Mouse (Mus musculus) ovary, postnatal 36 days (tissue): ENCODE data around the gene Nomo1.
A peak's percentile ranks its signal among the peaks of the same experiment; 100 is the strongest.

Source experiments
- DNase-seq: peaks from one replicate; pipeline ENCODE4 v3.0.0; 2022; ENCODE audit warnings: low spot score, mixed read lengths

Nomo1 gene

DNA sequence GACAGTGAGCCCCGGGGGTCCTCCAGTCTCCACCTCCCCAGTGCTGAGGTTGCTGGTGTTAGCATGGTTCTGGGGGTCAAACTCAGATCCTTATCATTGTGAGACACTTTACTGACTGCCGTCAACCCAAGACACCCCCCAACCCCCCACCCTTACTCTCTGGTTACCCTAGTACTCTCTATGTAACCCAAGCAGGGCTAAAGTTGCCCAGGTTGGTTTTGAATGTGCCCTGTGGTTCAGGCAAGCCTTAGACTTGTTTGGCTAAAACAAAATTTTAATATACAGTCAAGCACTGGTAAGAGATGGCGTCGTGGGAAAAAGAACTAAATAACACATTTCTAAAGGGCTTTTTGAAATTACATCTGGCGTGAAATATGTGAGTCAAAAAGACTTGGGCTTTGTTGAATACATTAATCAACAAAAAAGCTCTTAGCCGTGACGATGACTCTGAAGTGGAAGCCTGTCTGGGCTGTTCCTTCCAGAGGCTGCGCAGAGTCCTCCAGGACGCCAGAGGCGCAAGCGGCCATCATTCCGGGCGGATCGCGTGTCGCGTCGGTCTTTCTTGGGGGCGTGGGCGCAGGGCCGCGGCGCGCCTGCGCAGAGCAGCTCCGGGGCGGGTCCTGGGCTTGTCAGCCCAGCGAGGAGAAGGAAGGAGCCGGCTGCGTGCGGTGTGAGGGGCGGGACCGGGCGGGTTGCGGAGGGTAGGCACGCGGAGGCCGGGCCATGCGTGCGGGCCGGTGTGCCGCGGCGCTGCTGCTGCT, at the start of gene Nomo1:
TSS of gene Nomo1 (plus strand) at position 590 of the 761 bp plus-strand sequence.
- peak; percentile 97 for DNase-seq

DNA sequence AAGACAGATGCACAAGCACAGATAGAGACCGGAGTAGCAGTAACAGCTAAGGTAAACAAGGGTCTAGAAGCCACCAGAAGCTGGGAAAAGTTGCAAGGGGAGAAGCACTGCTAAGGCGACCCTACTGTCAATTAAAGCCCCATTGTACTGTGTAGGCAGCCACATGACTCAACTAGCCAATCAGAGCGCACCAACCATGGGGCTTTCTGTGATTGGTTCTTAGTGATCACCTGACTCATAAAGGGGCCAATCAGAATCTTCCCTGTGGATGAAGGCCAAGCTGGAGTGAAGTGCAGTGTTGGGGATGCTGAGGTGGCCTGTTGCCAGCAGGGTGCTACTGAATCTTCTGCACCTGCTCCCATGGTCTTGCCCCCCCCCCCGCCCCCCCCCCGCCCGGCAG, 46.6 kb upstream of the Nomo1 start:
- no peak for DNase-seq

DNA sequence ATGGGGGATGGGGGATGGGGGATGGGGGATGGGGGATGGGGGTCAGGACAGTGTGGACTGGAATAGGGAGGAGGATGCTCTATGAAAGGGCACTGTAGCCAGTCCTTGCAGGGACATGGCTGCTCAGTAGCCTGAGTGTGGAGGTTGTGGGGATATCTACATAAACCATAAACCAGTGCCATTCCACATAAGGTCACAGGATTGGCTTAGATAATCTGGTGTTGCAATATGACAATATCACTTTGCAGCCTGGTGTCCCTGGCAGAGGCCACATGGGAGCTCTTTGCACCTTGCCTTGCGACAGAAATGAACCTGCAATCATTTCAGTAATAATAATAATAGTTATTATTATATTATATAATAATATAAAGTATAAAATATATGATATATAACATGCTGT, 45.2 kb upstream of the Nomo1 start:
- no peak for DNase-seq

DNA sequence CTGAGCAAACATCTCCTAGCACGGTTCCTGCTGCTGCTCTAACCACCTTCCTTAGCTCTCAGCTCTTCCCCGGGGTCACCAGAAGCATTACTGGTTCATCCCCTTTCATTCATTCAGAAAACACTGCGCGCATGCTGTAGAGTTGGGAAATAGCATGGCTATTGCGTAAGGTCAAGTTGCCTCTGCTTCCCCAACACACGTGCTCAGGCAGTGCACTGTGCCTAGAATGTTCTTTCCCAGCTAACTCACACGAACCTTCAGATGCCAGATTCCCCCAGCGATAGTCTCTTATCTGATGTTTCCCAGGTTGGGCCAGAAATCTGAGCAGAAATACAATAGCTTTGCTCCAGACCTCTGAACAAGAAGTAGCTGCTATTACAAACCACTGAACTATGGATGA, 41.0 kb upstream of the Nomo1 start:
- no peak for DNase-seq

DNA sequence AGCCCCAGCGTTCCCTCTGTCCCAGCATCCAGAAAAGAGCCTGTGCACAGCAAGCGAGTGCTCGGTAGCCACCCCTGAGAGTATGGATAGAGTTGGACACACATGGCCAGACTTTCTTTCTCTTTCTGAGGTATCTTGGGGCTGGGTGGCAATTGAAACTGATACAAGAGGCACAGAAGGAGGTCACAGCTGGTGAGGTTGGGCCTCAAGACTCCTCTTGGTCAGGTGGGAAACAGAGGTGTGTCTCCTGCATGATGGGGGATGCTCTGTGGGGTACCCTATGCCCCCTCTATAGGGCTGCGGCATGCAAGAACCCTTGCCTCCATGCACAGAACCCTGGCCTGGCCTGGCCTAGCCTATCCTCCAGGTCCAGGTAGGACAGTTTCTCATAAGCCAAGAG, 32.9 kb upstream of the Nomo1 start:
- DNase-seq: no peak

DNA sequence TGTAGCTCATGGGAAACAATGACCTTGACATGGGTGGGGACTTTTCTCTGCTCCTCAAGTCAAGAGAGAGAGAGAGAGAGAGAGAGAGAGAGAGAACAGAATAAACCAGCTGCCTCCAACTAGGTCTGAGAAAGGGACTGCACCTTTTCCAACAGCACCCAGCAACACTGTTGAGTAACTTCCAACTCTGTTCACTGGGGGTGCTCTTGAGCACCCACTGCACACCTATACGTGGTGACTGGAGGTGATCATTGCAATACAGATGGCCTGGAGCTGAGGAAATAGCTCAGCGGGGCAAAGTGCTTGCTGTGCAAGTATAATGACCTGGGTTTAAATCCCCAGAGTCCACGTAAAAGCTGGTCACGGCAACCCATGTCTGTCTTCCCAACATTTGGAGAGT, 30.8 kb upstream of the Nomo1 start:
- DNase-seq: no peak

DNA sequence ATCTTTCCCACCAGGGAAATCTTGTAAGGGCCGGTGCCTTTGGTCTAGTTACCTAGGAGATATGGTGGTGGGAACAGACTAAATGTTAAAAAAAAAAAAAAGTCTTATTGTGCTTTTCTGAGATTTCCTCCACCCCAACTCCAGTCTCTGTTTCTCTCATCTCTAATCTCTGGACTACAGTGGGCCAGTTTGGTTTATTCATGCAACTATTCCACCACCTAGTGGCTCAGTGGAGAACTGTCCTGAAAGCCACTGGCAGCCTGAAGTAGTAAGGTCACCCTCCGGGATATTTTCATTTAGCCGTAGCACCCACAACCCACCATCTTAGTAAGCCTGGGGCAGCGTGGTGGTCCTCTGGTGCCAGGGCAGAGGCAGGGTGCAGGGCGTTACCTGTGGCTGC, 23.9 kb upstream of the Nomo1 start:
- DNase-seq: peak; percentile 35

DNA sequence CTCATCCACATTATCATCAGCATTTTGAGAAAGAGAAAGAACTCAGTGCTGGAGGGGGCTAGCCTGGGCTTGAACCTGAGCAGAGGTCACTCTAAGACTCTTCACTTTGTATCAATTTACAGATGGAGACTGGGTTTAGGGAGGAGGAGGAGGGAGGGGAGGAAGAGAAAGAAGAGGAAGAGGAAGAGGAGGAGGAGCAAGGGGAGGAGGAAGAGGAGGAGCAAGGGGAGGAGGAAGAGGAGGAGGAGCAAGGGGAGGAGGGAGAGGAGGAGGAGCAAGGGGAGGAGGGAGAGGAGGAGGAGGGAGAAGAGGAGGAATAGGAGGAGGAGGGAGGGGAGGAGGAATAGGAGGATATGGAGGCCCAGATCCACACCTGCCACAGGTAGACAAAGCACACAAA, 21.4 kb upstream of the Nomo1 start:
- no peak for DNase-seq

DNA sequence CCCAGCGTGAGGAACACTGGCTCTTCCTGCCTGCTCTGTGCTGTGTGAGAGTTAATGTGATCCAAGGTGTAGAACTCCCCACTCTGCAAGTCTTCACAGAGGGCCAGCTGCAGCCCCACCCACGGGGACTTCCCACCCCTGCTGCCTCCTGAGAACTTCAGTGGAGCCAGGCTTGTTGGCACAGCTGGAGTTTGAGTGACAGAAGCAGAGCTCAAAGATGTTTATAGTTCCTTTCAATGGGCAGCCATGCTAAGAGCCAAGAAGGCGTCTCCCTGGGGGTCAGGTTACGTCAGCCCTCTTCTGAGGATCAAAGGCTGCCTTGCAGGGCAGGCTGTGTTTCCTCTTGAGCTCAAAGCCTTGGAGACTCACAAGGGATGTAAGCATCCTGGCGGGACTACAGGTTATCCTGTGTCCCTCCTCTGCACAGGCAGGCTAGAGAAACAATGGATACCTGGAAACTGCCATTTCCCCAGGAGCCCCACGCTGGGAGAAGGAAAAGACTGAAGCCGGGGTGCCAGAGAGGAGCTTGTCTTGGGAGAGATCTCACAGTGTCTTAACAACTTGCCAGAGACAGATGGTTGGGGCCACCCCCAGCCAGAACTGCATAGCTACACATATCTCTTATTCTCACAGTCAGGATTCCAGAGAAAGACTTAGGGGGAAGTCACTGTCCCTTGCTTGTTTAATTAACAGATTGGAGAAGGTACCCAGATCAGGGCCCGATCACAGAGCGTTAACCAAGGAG, 20.1 kb upstream of the Nomo1 start:
- DNase-seq: peak; percentile 20

DNA sequence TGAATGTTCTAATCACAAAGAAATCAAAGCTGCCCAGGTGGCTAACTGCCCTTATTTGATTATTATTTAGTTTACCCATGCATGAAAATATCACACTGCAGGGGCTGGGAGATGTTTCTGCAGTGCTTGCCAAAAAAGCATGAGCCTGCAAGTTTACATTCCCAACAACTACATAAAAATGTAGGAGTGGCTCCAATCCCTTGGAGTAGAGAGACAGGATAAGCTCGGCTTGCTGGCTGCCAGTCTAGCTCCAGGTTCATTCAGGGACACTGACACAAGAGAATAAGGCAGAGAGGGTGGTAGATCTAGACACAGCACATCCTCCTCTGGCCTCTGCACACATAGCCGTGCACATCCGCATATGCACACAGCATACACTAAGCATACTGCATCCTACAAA, 13.9 kb upstream of the Nomo1 start:
- DNase-seq: no peak

DNA sequence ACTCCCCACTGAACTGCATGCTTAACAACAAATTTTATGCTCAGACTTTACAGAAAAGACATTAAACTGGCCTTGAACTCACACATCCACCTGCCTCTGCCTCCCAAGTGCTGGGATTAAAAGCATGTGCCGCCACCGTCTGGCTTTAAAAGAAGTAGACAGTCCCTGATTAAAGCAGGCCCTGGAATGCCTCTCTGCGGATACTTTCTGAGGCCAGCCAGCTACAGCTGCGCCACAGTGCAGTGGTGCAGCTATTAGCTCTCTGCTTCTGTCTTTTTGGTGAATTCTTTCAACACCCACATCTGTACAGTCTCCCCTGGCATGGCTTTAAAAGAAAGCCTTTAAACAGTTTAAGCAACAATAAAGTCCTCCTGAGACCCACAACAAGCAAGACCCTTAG, 11.5 kb upstream of the Nomo1 start:
- DNase-seq: no peak

DNA sequence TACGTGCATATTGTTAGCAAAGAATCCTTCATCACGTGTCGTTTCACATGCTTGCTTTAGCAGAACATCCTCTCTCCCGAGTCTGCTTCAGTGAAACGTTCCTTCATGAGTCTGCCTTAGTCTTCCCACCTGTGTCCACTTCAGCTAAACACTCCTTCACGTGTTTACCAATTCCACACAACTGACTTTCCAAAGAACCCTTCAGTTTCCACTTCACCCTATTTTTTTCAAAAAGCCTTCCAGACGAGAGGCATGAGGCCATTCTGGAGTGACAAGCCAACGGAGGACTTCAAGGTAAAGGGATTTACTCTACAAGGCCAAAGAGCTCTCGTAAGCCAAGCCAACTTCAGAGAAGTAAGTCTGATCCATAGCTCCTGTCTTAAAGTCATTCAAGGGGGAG, 8.1 kb upstream of the Nomo1 start:
- no peak for DNase-seq

DNA sequence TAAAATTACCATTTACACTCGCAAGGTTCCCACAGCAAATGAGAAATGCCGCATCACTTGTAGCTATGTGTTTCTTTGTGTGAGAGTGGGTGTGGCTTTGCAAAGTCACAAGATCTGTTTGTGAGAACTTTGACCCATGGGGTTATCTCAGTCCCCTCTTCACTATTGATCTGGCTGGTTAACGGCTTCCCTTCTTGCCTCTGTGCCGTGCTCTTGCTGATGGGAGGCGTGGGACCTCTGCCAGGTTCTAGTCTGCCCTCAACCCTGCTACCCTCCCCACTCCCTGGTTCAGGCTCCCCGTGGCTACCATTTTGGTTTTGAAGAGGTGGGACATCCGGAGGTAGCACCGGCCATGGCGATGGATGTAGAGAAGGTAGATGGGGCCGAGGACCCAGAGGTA, 4.8 kb upstream of the Nomo1 start:
- DNase-seq: no peak

DNA sequence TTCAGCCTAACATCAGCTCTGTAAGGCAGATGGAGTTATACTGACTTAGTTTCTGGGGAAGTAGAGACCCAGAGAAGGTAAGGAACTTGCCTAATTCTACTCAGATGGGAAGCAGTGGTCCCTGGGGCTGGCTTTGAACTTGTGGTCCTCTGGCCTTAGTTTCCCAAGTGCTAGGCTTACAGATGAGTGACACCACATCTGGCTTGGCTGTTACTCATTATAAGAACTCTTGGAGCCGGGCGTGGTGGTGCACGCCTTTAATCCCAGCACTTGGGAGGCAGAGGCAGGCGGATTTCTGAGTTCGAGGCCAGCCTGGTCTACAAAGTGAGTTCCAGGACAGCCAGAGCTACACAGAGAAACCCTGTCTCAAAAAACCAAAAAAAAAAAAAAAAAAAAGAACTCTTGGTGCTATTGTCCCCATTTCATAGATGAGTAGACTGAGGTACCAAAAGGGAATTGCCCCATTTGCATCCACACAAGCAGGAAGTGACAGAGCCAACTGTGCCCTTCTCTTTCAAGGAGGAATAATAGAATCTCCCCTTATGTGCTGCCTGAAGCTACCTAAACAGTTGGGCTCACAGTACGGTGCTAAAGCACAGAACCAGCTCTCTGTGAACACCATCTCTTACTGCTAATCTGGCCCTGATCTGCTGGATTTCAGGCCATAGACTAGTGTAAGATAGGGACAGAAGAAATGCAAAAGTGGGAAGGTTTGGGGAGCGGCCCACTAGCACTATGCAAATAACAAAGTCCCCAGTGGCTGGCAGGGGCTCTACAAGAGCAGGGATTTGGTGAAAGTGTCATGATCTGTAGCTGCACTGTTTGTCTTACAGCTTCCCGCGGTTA, 4.0 kb upstream of the Nomo1 start:
- DNase-seq: no peak

DNA sequence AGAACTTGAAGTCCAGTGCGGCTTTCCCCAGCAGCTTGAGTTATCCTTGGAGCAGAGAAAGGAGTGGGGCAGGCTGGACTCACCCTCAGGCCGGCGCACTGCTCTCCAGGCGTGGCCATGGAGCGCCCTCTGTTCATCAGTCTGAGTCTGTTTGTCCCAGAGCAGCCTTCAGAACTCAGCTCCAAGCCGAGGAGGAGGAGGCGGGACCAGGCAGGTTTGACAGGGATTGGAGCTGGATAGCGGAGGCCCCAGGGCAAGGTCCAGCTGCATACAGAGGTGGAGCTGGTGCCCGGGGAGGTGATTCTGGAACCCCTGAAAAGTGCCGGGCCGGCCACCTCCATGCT, 3.4 kb upstream of the Nomo1 start, which contains the start of gene Abcc6:
TSS of gene Abcc6 (minus strand) at position 158 of the 344 bp plus-strand sequence.
- peak; percentile 29 for DNase-seq

DNA sequence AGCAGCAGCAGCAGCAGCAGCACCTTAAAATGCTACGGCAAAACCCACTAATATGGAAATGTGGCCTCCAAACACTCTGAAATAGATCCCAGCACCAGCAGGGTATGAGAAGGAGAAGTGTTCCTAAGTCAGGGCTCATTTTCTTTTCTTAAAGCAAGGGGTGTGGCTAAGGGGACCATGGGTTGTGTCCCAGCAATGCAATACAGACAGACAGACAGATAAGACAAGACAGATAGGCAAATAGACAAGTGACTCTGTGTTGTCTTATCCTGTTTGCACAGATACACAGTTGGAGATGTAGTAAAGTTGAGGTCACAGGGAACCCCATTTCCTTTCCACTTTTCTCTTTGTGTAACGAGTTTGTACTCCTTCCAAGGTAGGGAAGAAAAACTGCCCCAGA, 2.4 kb upstream of the Nomo1 start:
- DNase-seq: no peak

DNA sequence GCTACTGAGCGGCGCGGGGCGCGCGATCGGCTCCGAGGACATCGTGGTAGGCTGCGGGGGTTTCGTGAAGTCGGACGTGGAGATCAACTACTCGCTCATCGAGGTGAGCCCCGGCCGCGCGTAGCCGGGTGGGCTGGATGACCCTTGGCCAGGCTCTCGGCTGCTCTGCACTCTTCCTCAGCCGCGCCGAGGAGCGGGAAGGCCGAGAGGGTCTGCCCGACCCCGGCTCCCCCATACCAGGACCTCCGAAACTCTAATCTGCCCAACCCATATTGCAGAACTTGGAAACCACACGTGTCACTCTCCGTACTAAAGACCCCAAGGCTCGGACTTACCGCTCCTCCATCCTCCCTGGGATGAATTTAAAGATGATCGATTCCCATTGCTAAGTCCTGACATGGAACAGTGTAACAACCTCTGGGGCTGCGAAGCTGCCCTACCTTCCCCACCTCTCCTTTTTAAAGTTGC, 406 bp downstream of the Nomo1 start:
- no peak for DNase-seq

DNA sequence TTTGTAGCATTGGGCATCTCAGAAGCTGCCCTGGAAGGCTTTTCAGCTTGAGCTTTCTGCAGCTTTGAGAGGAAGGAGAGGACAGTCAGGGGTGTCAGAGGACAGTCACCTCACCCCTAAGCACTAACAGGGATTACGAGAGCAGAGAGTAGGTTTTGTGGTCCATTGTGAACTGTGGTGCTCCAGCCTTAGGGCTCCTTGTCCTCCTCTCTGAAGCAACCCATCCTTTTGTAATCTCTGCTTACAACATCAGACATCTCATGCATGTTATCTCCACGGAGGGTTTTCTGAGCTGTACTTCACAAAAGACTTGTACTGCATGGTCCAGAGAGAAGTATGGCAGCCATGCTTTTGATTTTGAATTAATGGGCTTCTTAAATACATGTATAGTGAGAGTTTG, 1.5 kb downstream of the Nomo1 start:
- DNase-seq: no peak

DNA sequence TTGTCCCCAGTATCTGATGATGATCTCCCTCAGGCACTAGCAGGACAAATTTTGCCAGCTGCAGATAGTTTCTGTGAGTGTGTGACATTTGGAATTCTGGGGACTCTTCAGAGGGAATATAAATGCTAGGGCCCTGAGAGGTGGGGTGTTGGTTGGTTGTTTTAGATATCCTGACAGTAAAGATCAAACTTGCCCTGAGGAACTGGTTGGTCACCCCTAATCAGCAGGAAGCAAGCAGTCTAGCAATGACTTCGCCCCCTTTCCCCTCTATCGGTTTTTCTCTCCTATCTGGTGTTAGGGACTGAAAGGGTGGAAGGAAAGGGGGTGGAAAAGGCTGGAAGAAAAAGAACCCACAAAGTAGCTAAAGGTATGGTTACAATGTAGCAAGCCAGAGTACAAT, 2.0 kb downstream of the Nomo1 start:
- no peak for DNase-seq

DNA sequence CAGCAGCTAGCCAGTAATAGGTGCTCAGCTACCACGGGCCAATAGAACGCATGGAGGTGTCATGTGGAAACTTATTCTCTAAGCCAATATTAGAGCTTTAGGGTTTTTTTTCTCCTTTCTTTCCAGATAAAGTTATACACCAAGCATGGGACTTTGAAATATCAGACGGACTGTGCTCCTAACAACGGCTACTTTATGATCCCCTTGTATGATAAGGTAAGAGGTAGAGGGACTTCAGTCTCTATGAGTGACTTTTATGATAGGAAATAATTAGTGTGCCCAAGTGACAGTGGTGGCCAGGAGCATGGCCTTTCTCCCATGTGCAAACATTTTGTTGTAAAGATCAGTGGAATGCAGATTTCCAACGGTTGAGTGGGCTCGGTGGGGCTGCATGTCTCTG, 3.9 kb downstream of the Nomo1 start:
- DNase-seq: no peak

DNA sequence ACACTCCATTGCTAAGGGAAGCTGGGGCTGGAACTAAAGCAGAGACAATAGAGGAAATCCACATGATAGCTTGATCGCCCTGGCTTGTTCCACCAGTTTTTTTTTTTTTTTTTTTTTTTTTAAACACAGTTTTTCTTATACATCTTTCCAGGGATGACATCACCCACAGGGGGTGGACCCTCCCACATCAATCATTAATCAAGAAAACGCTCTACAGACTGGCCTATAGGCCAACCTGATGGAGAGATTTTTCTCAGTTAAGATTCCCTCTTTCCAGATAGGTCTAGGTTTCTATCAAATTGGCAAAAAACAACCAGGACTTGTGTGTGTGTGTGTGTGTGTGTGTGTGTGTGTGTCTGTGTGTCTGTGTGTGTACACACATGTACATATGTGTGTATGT, 6.4 kb downstream of the Nomo1 start:
- no peak for DNase-seq

DNA sequence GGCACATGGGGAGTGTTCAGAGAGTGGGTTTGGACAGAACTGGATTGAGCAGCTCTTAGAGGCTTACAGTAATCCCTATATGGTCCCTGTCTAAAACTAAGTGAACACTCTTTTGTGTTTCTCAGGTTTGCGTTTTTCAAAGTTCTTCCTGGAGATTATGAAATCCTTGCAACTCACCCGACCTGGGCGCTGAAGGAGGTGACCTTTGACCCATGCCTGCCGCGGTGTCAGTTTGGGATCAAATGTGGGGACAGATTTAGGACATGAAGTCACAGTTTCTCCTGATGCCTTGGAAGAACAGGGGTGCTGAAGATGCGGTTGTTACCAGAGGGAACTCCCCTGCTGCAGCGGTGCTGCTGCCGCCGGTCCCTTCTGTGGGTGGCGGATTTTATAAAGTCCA, 10.6 kb downstream of the Nomo1 start:
- DNase-seq: no peak

DNA sequence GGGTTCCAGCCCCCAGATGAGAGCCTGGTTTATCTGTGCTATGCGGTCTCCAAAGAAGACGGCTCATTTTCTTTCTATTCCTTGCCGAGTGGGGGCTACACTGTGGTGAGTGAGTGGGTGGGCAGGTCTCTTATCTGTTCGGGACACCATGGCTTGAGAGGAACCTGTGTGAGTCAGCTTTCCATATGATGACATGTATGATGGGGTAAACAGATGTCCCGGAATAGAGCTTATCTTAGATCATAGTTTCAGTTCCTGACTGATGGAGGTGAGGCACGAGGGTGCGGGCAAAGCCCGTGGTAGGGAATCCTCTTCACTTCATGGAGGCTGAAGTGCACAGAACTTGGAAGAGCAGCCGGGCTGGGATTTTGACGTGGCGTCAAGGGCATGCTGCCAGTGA, 12.4 kb downstream of the Nomo1 start:
- DNase-seq: no peak
